Mouse (Mus musculus): ENCODE measurements around the gene Sorcs2.
A peak's percentile ranks its signal among the peaks of the same experiment; 100 is the strongest.

Gene Sorcs2

GRCm38 (mm10) chr5:36018366-36018765 is 379.6 kb downstream of the Sorcs2 start:
- H3K36me3 ChIP-seq (ENCODE audit: insufficient read depth, low read length): no peaks in the 10 kb centered on the region
- H3K27me3 ChIP-seq (ENCODE audit: insufficient read depth, low read length): no peaks in the 10 kb centered on the region
- H3K4me1 ChIP-seq (replicated peaks; ENCODE audit: low read depth, low read length): no peaks in the 10 kb centered on the region
- TF ChIP-seq POU5F1 (IDR thresholded peaks at IDR 0.05; ENCODE audit: borderline replicate concordance, low read length) (no peak), CTCF (conservative IDR thresholded peaks at IDR 0.05; ENCODE audit: low read length) (peak; percentile 85)
- H3K4me3 ChIP-seq (replicated peaks; ENCODE audit: low read length): no peak overlapping the region
- no peaks in the 10 kb centered on the region for H3K9me3 ChIP-seq (ENCODE audit: low read length)

- no peak overlapping the region for H3K4me3 ChIP-seq (replicated peaks; ENCODE audit: low read length)
- no peak for TF ChIP-seq CTCF (conservative IDR thresholded peaks at IDR 0.05; ENCODE audit: low read length)
- no peak for TF ChIP-seq POU5F1 (IDR thresholded peaks at IDR 0.05; ENCODE audit: borderline replicate concordance, low read length)
- no peak for TF ChIP-seq NANOG (IDR thresholded peaks at IDR 0.05; ENCODE audit: borderline replicate concordance, low read length)
- no peaks in the 10 kb centered on the region for H3K27me3 ChIP-seq (ENCODE audit: insufficient read depth, low read length)
- 0 out of 2 replicates have a peak, but pooled peaks cover 2% of the 10 kb centered on the region for H3K4me1 ChIP-seq (replicated peaks; ENCODE audit: low read depth, low read length)
- H3K36me3 ChIP-seq (ENCODE audit: insufficient read depth, low read length): no peaks in the 10 kb centered on the region
- H3K9me3 ChIP-seq (ENCODE audit: low read length): no peaks in the 10 kb centered on the region
Measured at GRCm38 (mm10) chr5:36009405-36009804, 388.5 kb downstream of the Sorcs2 start.

DNA sequence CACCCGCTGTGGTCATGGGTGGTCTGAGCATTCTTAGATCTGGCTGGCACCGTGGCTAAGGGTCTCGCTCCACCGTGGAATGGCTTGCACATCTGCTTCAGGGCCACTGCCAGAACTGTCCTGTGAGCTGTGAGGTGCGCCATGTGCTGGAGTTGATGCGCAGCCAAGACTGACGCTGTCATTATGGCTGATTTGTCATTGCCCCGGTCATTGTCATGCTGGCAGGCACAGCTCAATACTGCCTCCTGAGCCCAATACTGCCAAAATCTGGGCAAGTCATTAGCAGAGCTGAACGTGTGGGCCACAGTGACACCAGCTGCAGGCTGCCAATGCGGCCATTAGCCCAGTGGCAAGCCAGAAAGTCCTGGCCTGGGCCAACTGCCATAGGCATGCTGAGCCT is 390.3 kb downstream of the Sorcs2 start:
- H3K36me3 ChIP-seq (ENCODE audit: insufficient read depth, low read length): no peaks in the 10 kb centered on the region
- no peak for TF ChIP-seq POU5F1 (IDR thresholded peaks at IDR 0.05; ENCODE audit: borderline replicate concordance, low read length)
- no peak for TF ChIP-seq NANOG (IDR thresholded peaks at IDR 0.05; ENCODE audit: borderline replicate concordance, low read length)
- TF ChIP-seq CTCF (conservative IDR thresholded peaks at IDR 0.05; ENCODE audit: low read length): no peak

GRCm38 (mm10) chr5:36006586-36006985 is 391.4 kb downstream of the Sorcs2 start:
- Histone ChIP-seq H3K27me3 (ENCODE audit: insufficient read depth, low read length) (no peaks in the 10 kb centered on the region), H3K4me3 (replicated peaks; ENCODE audit: low read length) (no peak overlapping the region), H3K9me3 (ENCODE audit: low read length) (no peaks in the 10 kb centered on the region), H3K4me1 (replicated peaks; ENCODE audit: low read depth, low read length) (0 out of 2 replicates have a peak, but pooled peaks cover 2% of the 10 kb centered on the region), H3K36me3 (ENCODE audit: insufficient read depth, low read length) (no peaks in the 10 kb centered on the region)
- TF ChIP-seq CTCF (conservative IDR thresholded peaks at IDR 0.05; ENCODE audit: low read length) (no peak), NANOG (IDR thresholded peaks at IDR 0.05; ENCODE audit: borderline replicate concordance, low read length) (no peak)

More for the DNA sequence above, 390.3 kb downstream of the Sorcs2 start:
- H3K4me1 ChIP-seq (replicated peaks; ENCODE audit: low read depth, low read length): 0 out of 2 replicates have a peak, but pooled peaks cover 2% of the 10 kb centered on the region
- H3K27me3 ChIP-seq (ENCODE audit: insufficient read depth, low read length): no peaks in the 10 kb centered on the region
- no peak overlapping the region for H3K4me3 ChIP-seq (replicated peaks; ENCODE audit: low read length)
- no peaks in the 10 kb centered on the region for H3K9me3 ChIP-seq (ENCODE audit: low read length)

- Histone ChIP-seq H3K9me3 (ENCODE audit: low read length) (no peaks in the 10 kb centered on the region), H3K27me3 (ENCODE audit: insufficient read depth, low read length) (no peaks in the 10 kb centered on the region), H3K4me1 (replicated peaks; ENCODE audit: low read depth, low read length) (0 out of 2 replicates have a peak, but pooled peaks cover 2% of the 10 kb centered on the region), H3K36me3 (ENCODE audit: insufficient read depth, low read length) (no peaks in the 10 kb centered on the region), H3K4me3 (replicated peaks; ENCODE audit: low read length) (no peak overlapping the region)
- TF ChIP-seq NANOG (IDR thresholded peaks at IDR 0.05; ENCODE audit: borderline replicate concordance, low read length) (no peak), POU5F1 (IDR thresholded peaks at IDR 0.05; ENCODE audit: borderline replicate concordance, low read length) (no peak), CTCF (conservative IDR thresholded peaks at IDR 0.05; ENCODE audit: low read length) (no peak)
Measured at GRCm38 (mm10) chr5:36006106-36006505, 391.8 kb downstream of the Sorcs2 start.

GRCm38 (mm10) chr5:36003797-36004196 is 394.1 kb downstream of the Sorcs2 start:
- Histone ChIP-seq H3K27me3 (ENCODE audit: insufficient read depth, low read length) (peaks cover 4% of the 10 kb centered on the region; the same call in 1 of the 2 replicates), H3K4me3 (replicated peaks; ENCODE audit: low read length) (no peak overlapping the region), H3K36me3 (ENCODE audit: insufficient read depth, low read length) (no peaks in the 10 kb centered on the region), H3K4me1 (replicated peaks; ENCODE audit: low read depth, low read length) (no peaks in the 10 kb centered on the region), H3K9me3 (ENCODE audit: low read length) (no peaks in the 10 kb centered on the region)
- TF ChIP-seq CTCF (conservative IDR thresholded peaks at IDR 0.05; ENCODE audit: low read length) (no peak), POU5F1 (IDR thresholded peaks at IDR 0.05; ENCODE audit: borderline replicate concordance, low read length) (no peak), NANOG (IDR thresholded peaks at IDR 0.05; ENCODE audit: borderline replicate concordance, low read length) (no peak)

DNA sequence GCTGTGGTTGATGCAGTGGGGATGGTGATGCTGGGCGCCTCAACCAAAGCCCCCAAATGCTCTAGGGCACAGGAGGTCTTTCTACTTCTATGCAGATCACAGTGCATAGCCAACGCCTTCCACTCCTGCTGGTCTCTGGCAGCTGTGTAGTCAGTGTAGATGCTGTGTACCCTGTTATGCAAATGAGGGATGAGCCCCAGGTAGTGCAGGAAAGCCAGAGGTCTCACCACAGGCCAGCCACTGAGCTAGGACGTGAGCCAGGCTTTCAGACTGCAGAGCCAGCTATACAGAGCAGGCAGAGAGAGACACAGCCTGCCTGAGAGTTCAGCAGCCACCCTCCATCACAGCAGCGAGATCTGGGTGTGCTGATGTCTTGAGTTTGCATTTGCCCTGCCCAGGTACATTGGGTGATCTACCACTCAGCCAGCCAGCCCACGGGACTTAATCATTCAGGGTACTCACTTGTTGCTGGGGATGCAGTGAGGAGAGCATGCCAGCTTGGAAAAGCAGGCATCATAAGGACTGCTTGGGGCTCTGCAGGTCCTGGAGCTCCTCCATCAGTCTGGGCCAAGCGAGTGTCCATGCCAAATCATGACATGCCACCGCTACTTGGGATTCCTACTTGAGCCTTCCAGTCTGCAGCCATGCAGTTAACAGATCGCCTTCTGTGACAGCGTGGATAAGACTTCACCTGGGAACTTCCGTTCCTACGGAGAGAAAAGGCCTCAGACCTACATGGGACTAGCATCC is 407.8 kb downstream of the Sorcs2 start:
- TF ChIP-seq POU5F1 (IDR thresholded peaks at IDR 0.05; ENCODE audit: borderline replicate concordance, low read length) (no peak), NANOG (IDR thresholded peaks at IDR 0.05; ENCODE audit: borderline replicate concordance, low read length) (no peak), CTCF (conservative IDR thresholded peaks at IDR 0.05; ENCODE audit: low read length) (no peak)
- Histone ChIP-seq H3K36me3 (ENCODE audit: insufficient read depth, low read length) (no peaks in the 10 kb centered on the region), H3K4me1 (replicated peaks; ENCODE audit: low read depth, low read length) (peaks cover 49% of the 10 kb centered on the region), H3K27me3 (ENCODE audit: insufficient read depth, low read length) (no peaks in the 10 kb centered on the region), H3K9me3 (ENCODE audit: low read length) (no peaks in the 10 kb centered on the region), H3K4me3 (replicated peaks; ENCODE audit: low read length) (peak overlapping the region; percentile 21; the same call in 1 of the 2 replicates)

DNA sequence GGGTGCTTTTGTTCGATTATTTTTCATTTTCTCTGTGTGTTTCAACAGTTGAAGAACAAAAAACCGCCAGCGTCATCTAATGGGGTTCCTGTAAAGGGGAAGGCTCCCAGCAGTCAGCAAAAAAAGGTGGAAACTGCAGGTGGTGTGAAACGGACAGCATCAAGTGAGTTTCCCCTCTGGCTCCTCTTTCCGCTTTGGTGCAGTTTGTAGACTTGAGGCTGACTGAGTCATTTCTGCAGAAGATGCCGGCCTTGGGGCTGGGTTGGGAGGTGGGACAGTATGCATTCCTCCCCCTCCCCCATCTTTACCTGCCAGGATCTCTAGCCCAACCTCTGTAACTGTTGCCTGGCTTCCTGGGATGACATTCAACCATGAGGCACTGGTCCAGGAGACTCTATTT is 408.4 kb downstream of the Sorcs2 start:
- TF ChIP-seq POU5F1 (IDR thresholded peaks at IDR 0.05; ENCODE audit: borderline replicate concordance, low read length) (no peak), NANOG (IDR thresholded peaks at IDR 0.05; ENCODE audit: borderline replicate concordance, low read length) (no peak), CTCF (conservative IDR thresholded peaks at IDR 0.05; ENCODE audit: low read length) (no peak)
- H3K4me1 ChIP-seq (replicated peaks; ENCODE audit: low read depth, low read length): peaks cover 49% of the 10 kb centered on the region
- peak overlapping the region; percentile 21; the same call in 1 of the 2 replicates for H3K4me3 ChIP-seq (replicated peaks; ENCODE audit: low read length)
- no peaks in the 10 kb centered on the region for H3K36me3 ChIP-seq (ENCODE audit: insufficient read depth, low read length)
- H3K27me3 ChIP-seq (ENCODE audit: insufficient read depth, low read length): no peaks in the 10 kb centered on the region
- H3K9me3 ChIP-seq (ENCODE audit: low read length): no peaks in the 10 kb centered on the region
